Mouse (Mus musculus): ENCODE results near the gene Sirt6. TPM values are rescaled to one million over a fixed set of nuclear protein-coding genes. Genes with fewer than 3 reads are reported as not detected.

Sirt6 gene
- polyA plus RNA-seq, 1 experiment from 2014 or later, result 43.4 TPM

DNA sequence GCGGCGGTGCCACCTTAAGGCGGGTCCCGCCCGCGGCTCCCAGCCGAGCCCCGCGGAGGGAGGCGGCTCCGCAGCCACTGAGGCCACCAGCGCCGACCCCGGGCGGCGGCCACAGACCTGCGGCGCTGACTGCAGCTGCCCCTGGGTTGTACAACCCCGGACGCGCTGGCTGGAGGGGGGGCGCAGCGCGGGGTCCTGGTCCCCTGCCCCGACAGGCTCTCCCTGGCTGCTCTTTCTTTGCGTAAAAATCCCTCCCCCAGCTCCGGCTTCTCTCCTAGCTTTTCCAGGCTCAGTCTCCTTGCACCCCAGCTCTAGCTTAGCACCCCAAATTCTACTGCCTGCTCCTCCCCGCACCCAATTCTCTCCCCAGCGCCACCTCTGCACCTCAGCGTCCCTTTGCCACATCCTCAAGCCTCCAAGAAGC lies 52.4 kb downstream of the Sirt6 start:
- H3K9me3 ChIP-seq (ENCODE audit: control insufficient read depth, low read depth, low read length), result no peaks in the 10 kb centered on the region
- ATAC-seq (ENCODE audit: insufficient number of reproducible peaks, insufficient read depth, low FRiP score, low read depth), result no peak
- H3K4me1 ChIP-seq (ENCODE audit: control insufficient read depth, insufficient read depth, low read length), result peaks cover 26% of the 10 kb centered on the region
- H3K27ac ChIP-seq (ENCODE audit: low read length), result peak overlapping the region; percentile 27; the same call in 1 of the 2 replicates
- peak overlapping the region; percentile 89 for H3K4me2 ChIP-seq (replicated peaks; ENCODE audit: low read depth, low read length)
- WGBS, result under 1% methylated on average over 23 of the region's 30 CpGs
- no peaks in the 10 kb centered on the region for H3K27me3 ChIP-seq (ENCODE audit: control insufficient read depth, insufficient read depth, low read length)
- H3K9ac ChIP-seq (replicated peaks; ENCODE audit: low read depth, low read length), result peak overlapping the region; percentile 50
- no peaks in the 10 kb centered on the region for H3K36me3 ChIP-seq (ENCODE audit: control insufficient read depth, insufficient read depth, low read length)
- peak overlapping the region; percentile 60 for H3K4me3 ChIP-seq (ENCODE audit: low read depth, low read length)

DNA sequence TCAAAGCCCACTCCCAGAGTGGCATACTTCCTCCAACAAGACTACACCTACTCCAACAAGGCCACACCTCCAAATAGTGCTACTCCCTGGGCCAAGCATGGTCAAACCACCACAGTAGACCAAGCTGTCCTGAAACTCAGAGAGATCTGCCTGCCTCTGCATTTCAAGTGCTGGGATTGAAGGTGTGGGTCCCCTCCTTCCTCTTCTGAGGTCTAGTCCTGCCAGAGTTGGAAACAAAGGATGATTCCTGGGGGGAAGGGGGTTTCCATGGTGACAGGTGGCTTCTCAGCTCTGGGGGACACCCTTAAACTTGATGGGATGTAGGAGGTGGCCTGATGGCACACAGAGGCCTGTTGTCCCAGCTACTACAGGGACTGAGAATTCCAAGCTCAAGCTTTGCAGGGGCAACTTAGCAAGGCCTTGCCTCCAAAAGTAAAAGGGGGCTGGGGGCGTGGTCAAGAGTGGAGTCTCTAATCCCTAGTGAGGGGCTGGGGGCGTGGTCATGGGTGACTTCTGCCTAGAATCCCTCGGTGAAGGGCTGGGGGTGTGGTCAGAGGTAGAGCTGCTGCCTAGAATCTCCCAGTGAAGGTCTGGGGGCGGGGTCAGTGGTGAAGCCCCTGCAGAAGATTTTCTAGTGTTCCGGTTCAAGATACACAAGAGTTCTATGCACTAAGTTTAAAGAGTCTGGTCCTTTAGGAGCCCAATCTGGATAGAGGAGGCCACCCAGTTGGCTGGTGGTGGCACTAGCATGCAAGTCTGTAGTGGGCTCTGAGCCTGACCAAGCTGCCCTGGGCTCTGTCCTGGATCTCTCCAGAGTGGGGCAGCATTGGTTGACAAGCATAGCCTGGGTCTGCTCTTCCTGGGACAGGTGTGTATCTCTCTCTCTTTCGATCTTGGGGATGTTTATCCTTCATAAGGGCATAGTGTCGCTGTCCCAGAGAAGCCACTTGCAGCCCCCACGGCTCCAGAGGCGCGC lies 53.2 kb downstream of the Sirt6 start, which contains the start of gene Tle2:
Gene Tle2 (plus strand): TSS at position 481 of the 976 bp plus-strand sequence.
- Histone ChIP-seq H3K4me1 (ENCODE audit: control insufficient read depth, insufficient read depth, low read length) (peaks cover 35% of the 10 kb centered on the region), H3K36me3 (ENCODE audit: control insufficient read depth, insufficient read depth, low read length) (no peaks in the 10 kb centered on the region), H3K27ac (ENCODE audit: low read length) (peak within 1 kb of the TSS; percentile 27; the same call in 1 of the 2 replicates), H3K9me3 (ENCODE audit: control insufficient read depth, low read depth, low read length) (no peaks in the 10 kb centered on the region), H3K4me2 (replicated peaks; ENCODE audit: low read depth, low read length) (peak within 1 kb of the TSS; percentile 89), H3K27me3 (ENCODE audit: control insufficient read depth, insufficient read depth, low read length) (no peaks in the 10 kb centered on the region), H3K4me3 (ENCODE audit: low read depth, low read length) (peak within 1 kb of the TSS; percentile 60), H3K9ac (replicated peaks; ENCODE audit: low read depth, low read length) (peak within 1 kb of the TSS; percentile 50)
- WGBS, result 23% methylated on average over 10 of the region's 10 CpGs
- ATAC-seq (ENCODE audit: insufficient number of reproducible peaks, insufficient read depth, low FRiP score, low read depth), result no peak

DNA sequence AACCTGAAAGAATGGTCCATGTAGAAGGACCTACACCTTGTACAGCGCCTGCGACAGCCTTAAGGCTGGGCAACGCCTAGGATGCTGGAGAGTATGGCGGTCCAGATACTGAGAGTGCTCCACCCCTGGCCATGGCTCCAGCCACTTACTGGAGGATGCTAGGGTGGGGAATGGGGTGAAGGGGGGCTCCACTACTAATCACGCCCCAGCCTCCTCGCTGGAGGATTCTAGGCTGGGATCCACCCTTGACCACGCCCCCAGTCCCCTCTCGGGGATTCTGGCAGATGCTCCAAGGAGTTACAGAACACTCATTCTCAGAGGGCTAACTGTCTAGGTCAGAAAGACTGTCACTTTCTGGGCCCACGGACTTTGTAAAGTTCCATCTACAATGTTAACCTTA lies 54.6 kb downstream of the Sirt6 start:
- 18% methylated on average over 9 of the region's 9 CpGs for WGBS
- Histone ChIP-seq H3K27me3 (ENCODE audit: control insufficient read depth, insufficient read depth, low read length) (no peaks in the 10 kb centered on the region), H3K4me1 (ENCODE audit: control insufficient read depth, insufficient read depth, low read length) (peaks cover 47% of the 10 kb centered on the region), H3K27ac (ENCODE audit: low read length) (peak overlapping the region; percentile 76; the same call in 1 of the 2 replicates), H3K4me3 (ENCODE audit: low read depth, low read length) (no peak overlapping the region), H3K36me3 (ENCODE audit: control insufficient read depth, insufficient read depth, low read length) (no peaks in the 10 kb centered on the region), H3K4me2 (replicated peaks; ENCODE audit: low read depth, low read length) (no peak overlapping the region), H3K9ac (replicated peaks; ENCODE audit: low read depth, low read length) (no peak overlapping the region), H3K9me3 (ENCODE audit: control insufficient read depth, low read depth, low read length) (no peaks in the 10 kb centered on the region)
- no peak for ATAC-seq (ENCODE audit: insufficient number of reproducible peaks, insufficient read depth, low FRiP score, low read depth)

DNA sequence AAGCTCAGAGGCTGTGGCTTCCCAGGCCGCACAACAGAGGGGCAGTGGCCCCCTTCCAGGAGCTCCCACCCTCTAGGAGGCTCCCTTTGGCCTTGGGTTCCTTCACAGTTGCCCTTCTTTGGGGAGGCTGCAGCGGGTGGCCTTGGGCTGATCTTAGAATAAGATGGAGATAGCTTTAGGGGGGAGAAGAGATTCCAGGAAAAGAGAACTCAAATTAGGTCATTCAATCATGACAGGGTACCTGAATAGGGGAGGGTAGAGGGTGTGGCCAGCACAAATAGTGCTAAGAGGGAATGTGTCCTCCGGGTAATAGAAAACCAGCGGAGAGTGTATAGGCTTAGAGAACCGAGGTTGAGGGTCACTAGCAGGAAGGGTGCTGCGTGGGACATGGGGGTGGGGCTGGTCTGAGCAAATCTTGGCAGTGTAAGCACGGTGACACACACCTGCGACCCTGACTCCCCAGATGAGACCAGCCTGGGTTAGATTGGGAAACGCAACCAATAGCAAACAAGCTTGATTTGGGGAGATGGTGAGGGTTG lies 55.4 kb downstream of the Sirt6 start:
- ATAC-seq (ENCODE audit: insufficient number of reproducible peaks, insufficient read depth, low FRiP score, low read depth), result no peak
- Histone ChIP-seq H3K9me3 (ENCODE audit: control insufficient read depth, low read depth, low read length) (no peaks in the 10 kb centered on the region), H3K4me2 (replicated peaks; ENCODE audit: low read depth, low read length) (peak overlapping the region; percentile 45), H3K4me1 (ENCODE audit: control insufficient read depth, insufficient read depth, low read length) (peaks cover 51% of the 10 kb centered on the region), H3K9ac (replicated peaks; ENCODE audit: low read depth, low read length) (no peak overlapping the region; the same call in 1 of the 2 replicates), H3K27ac (ENCODE audit: low read length) (peak overlapping the region; percentile 76), H3K36me3 (ENCODE audit: control insufficient read depth, insufficient read depth, low read length) (no peaks in the 10 kb centered on the region), H3K4me3 (ENCODE audit: low read depth, low read length) (peak overlapping the region; percentile 20), H3K27me3 (ENCODE audit: control insufficient read depth, insufficient read depth, low read length) (no peaks in the 10 kb centered on the region)
- 11% methylated on average over 9 of the region's 9 CpGs for WGBS

Other genes starting within 250 kb of the Sirt6 start
- gene Fzr1, start 249.3 kb downstream of the Sirt6 start, polyA plus RNA-seq (2014; fragmentation: Nextera tagmentation; extraction: Ambion mirVana), result 81.3 and 88.7 TPM in 2 replicates
- 44.8 and 48.5 TPM in 2 replicates for gene Dohh, start 243.4 kb downstream of the Sirt6 start, polyA plus RNA-seq (2014; fragmentation: Nextera tagmentation; extraction: Ambion mirVana)
- gene Gm48551, start 243.3 kb downstream of the Sirt6 start, polyA plus RNA-seq (2014; fragmentation: Nextera tagmentation; extraction: Ambion mirVana), result 3.1 and 4.1 TPM in 2 replicates
- gene Gm48552, start 238.8 kb downstream of the Sirt6 start, polyA plus RNA-seq (2014; fragmentation: Nextera tagmentation; extraction: Ambion mirVana), result 1.0 and 1.1 TPM in 2 replicates
- 17.7 and 21.5 TPM in 2 replicates for gene Smim24, start 234.7 kb downstream of the Sirt6 start, polyA plus RNA-seq (2014; fragmentation: Nextera tagmentation; extraction: Ambion mirVana)
- gene Nfic, start 172.2 kb downstream of the Sirt6 start, polyA plus RNA-seq (2014; fragmentation: Nextera tagmentation; extraction: Ambion mirVana), result 76.0 and 80.1 TPM in 2 replicates
- gene Celf5, start 145.1 kb downstream of the Sirt6 start, polyA plus RNA-seq (2014; fragmentation: Nextera tagmentation; extraction: Ambion mirVana), result 1.7 and 2.2 TPM in 2 replicates
- 79.1 and 79.3 TPM in 2 replicates for gene Ncln, start 131.4 kb downstream of the Sirt6 start, polyA plus RNA-seq (2014; fragmentation: Nextera tagmentation; extraction: Ambion mirVana)
- 0.41 and 0.72 TPM in 2 replicates for gene S1pr4, start 127.7 kb downstream of the Sirt6 start, polyA plus RNA-seq (2014; fragmentation: Nextera tagmentation; extraction: Ambion mirVana)
- 3.6 and 7.4 TPM in 2 replicates for gene Gna15, start 103.6 kb downstream of the Sirt6 start, polyA plus RNA-seq (2014; fragmentation: Nextera tagmentation; extraction: Ambion mirVana)
- 86.2 and 89.3 TPM in 2 replicates for gene Gna11, start 82.6 kb downstream of the Sirt6 start, polyA plus RNA-seq (2014; fragmentation: Nextera tagmentation; extraction: Ambion mirVana)
- 363 and 388 TPM in 2 replicates for gene Aes, start 68.3 kb downstream of the Sirt6 start, polyA plus RNA-seq (2014; fragmentation: Nextera tagmentation; extraction: Ambion mirVana)
- 17.7 and 19.1 TPM in 2 replicates for gene Tle2, start 53.2 kb downstream of the Sirt6 start, polyA plus RNA-seq (2014; fragmentation: Nextera tagmentation; extraction: Ambion mirVana)
- 14.3 and 18.2 TPM in 2 replicates for gene Tle6, start 26.7 kb downstream of the Sirt6 start, polyA plus RNA-seq (2014; fragmentation: Nextera tagmentation; extraction: Ambion mirVana)
- gene BC025920, start 21.5 kb downstream of the Sirt6 start, polyA plus RNA-seq (2014; fragmentation: Nextera tagmentation; extraction: Ambion mirVana), result 0.57 and 0.69 TPM in 2 replicates
- 7.8 and 9.1 TPM in 2 replicates for gene Ankrd24, start 743 bp upstream of the Sirt6 start, polyA plus RNA-seq (2014; fragmentation: Nextera tagmentation; extraction: Ambion mirVana)
- gene Gm10778, start 21.3 kb upstream of the Sirt6 start, polyA plus RNA-seq (2014; fragmentation: Nextera tagmentation; extraction: Ambion mirVana), result 6.0 and 6.3 TPM in 2 replicates
- 22.1 and 23.8 TPM in 2 replicates for gene Zfp433, start 77.0 kb upstream of the Sirt6 start, polyA plus RNA-seq (2014; fragmentation: Nextera tagmentation; extraction: Ambion mirVana)
- gene Gm3055, start 143.4 kb upstream of the Sirt6 start, polyA plus RNA-seq (2014; fragmentation: Nextera tagmentation; extraction: Ambion mirVana), result 13.9 and 15.3 TPM in 2 replicates
- 3.9 and 4.0 TPM in 2 replicates for gene Gm4767, start 184.4 kb upstream of the Sirt6 start, polyA plus RNA-seq (2014; fragmentation: Nextera tagmentation; extraction: Ambion mirVana)
- 12.4 and 13.6 TPM in 2 replicates for gene Gm32687, start 236.1 kb upstream of the Sirt6 start, polyA plus RNA-seq (2014; fragmentation: Nextera tagmentation; extraction: Ambion mirVana)

Data from stomach, embryonic 14.5 days (tissue).